Mouse (Mus musculus) liver, embryonic 14.5 days (tissue): ENCODE results near the gene Stxbp4.

Experiments used
- CTCF ChIP-seq: IDR thresholded peaks from 2 replicates; pipeline ENCODE4 v1.5.1; 2016; ENCODE audit warnings: antibody characterized with exemption, low read depth, control low read depth
- EP300 ChIP-seq: IDR thresholded peaks from 2 replicates; pipeline ENCODE4 v1.6.1; 2016; ENCODE audit warnings: antibody characterized with exemption, low read depth

GRCm38 (mm10) chr11:90487686-90488085 is 150.2 kb downstream of the Stxbp4 start:
- TF ChIP-seq CTCF, result no peak
- TF ChIP-seq EP300, result no peak
